Mouse (Mus musculus) urinary bladder, postnatal 25 days (tissue): ENCODE results near the gene Nkapl.

Source experiments
- DNase-seq: peaks from one replicate; pipeline ENCODE4 v3.0.0; 2022; ENCODE audit warnings: low spot score

Gene Nkapl

DNA sequence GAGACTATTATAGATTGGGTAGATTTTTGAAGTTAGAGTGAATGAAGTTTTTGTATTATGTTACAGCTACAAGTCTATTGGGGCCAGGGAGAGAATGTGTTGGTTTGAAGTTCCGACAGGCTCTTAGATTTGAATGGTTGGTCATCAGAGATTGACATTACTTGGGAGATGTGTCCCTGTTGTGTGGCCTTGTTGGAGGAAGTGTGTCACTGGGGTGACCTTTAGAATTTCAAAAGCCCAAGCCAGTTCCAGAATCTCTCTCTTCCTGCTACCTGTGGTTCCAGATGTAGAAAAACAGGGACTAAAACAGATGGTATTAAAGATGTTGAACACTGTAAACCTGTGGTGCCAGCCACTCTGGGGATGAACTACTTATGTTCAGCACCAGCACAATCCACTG lies 40.7 kb downstream of the Nkapl start:
- no peak for DNase-seq

DNA sequence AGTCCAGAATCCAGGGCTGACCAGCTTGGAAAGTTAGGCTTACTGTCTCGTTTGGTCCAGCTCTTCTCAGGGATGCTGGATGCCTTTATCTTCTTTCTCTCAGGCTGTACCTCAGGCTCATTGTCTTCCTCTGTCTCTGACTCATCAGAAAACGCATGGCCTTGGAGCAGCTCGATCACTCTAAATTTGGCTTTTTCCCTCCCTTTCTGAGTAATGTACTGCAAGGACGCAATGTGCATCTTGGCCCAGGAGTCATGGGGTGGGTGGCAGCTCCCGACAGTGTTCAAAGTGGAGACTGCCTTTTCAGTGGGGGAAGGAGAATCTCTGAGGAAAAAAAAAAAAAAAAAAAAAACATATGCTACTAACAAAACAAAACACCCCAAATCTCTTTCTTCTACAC lies 45.0 kb downstream of the Nkapl start:
- no peak for DNase-seq

DNA sequence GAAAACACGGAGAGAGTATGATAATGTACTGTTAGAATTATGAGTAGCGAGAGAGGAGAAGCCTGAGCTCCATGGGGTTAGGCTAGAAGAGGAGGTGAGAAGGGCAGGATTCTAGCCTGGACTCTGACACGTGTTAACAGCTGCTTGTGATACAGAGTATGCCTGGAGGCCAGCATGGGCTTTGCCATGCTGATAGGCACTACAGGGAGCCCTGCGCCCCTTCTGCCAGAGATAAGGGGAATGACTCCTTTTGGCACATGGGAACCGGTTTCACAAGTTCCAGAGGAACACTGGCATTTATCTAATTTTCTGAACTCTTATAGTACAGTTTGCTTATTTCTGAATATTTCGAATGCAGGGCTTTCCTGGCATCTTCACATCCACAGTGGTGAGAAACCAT lies 49.4 kb downstream of the Nkapl start:
- DNase-seq: no peak

DNA sequence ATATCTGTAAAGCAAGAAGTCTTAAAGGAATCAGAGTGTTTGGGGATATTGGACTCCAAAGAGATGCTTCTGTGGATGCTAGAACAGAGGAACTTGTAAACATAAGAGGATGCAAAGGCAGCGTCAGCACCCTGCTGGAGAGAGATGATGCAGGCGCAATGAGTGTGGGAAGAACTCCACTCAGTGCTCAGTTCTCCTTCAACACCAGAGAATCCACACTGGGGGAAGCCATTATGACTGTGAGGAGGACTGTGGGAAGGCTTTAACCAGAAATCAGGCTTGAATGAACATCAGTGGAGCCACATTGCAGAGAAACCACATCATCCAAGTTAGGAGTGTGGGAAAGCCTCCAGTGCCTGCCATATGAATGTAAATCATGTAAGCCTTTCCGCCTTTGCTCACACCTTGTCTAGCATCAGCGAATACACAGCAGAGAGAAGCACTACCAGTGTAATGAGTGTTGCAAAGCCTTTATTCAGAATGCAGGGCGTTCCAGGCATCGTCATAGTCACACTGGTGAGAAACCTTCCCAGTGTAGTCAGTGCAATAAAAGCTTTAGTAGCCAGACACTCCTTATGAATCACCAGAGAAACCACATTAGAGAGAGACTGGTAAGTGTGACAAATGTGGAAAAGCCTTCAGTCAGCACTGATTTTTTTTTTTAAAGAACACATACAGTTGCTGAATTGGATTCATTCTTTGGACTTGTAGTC lies 50.9 kb downstream of the Nkapl start:
- no peak for DNase-seq
